Comparison of ENCODE assay signal across 8 mouse cellular contexts in the genomic region with DNA sequence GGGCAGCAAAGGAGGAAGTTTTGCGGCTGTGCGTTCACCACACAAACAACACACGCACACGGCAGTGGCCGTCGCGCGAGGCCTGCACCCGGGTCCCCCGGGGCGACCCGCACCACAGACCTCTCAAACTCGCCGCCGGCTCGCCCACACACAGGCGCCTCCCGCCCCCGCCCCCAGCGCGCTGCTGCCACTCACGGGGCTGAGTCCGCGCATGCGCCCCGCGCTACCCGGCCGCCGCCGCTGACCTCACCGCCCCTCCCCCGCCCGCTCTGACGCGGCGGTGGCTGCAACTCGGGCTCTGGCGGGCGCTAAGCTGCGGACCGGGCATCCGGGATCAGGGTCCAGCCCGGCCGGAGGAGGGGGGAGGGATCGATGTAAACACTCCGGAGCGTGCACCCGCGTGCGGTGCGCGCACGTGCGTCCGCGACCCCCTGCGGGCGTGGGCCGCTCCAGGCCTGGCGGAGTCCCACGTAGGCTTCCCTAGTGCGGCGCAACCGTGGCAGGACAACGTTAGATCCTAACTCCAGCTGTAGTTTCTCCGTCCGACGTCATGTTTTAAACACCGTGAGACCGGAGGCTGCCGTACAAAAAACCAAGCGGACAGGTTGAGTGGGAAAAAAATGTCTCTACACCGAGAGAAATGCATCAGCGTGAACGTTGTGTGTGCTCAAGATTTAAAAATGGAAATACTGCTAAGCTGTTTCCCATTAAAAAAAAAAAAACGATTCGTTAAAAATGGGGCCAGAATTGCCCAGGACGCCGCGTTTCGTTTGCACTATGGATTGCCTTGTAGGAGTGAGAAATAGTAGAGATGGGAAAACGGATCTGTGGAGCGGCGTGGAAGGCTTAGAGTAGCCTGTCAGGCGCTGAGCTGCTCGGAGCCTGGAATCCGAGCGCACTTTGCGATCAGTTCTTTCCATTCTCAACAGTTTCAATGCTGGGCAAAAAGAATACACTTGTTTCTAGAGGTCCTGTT. TPM values are rescaled to one million over a fixed set of nuclear protein-coding genes. Genes with fewer than 3 reads are reported as not detected.
DNase-seq lines count a peak whose midpoint lies in the region; ATAC-seq and TF ChIP-seq lines count a peak whose summit lies in the region.

No protein-coding gene starts in this region.

- no peaks in the 10 kb centered on the region for H3K27me3 ChIP-seq in hindbrain, postnatal 0 days (ENCODE audit: insufficient read depth, low read length)
- no peaks in the 10 kb centered on the region for H3K27me3 ChIP-seq in megakaryocyte, embryonic 14.5 days (replicated peaks)

- H3K4me3 ChIP-seq in hindbrain, postnatal 0 days (ENCODE audit: low read length): peak overlapping the region; percentile 84
- H3K4me3 ChIP-seq in megakaryocyte, embryonic 14.5 days (replicated peaks): peak overlapping the region; percentile 99

- ATAC-seq in hindbrain, postnatal 0 days: peak; percentile 91

- H3K36me3 ChIP-seq in hindbrain, postnatal 0 days (ENCODE audit: insufficient read depth, low read length): no peaks in the 10 kb centered on the region
- H3K36me3 ChIP-seq in megakaryocyte, embryonic 14.5 days (replicated peaks; ENCODE audit: low read length): peaks cover 5% of the 10 kb centered on the region

- peak overlapping the region; percentile 67 for H3K4me2 ChIP-seq in hindbrain, postnatal 0 days (ENCODE audit: low read depth, low read length)

- H3K27ac ChIP-seq in hindbrain, postnatal 0 days: peak overlapping the region; percentile 99

- H3K4me1 ChIP-seq in hindbrain, postnatal 0 days (ENCODE audit: insufficient read depth, low read length): peaks cover 7% of the 10 kb centered on the region; the same call in 1 of the 2 replicates
- peaks cover 26% of the 10 kb centered on the region for H3K4me1 ChIP-seq in megakaryocyte, embryonic 14.5 days

- peak; percentile 89 for DNase-seq in WW6 (ENCODE audit: low read depth, low spot score)
- DNase-seq in cerebellum, postnatal 4 days (ENCODE audit: low spot score in 2 of 2): peak; percentile 99
- peak; percentile 96 for DNase-seq in gastrocnemius, adult 18-20 months (ENCODE audit: low spot score)
- DNase-seq in hindbrain, postnatal 0 days (ENCODE audit: low spot score): peak; percentile 99
- peak; percentile 91 to 97 for DNase-seq in left cerebral cortex, adult 8-10 months (ENCODE audit: low spot score in 2 of 2)
- DNase-seq in right cerebral cortex, postnatal 10 days (ENCODE audit: low spot score in 2 of 2): peak; percentile 98
- DNase-seq in urinary bladder, postnatal 25 days (ENCODE audit: low spot score): peak; percentile 99

- H3K9ac ChIP-seq in hindbrain, postnatal 0 days (replicated peaks; ENCODE audit: low read length): peak overlapping the region; percentile 96

- H3K9me3 ChIP-seq in hindbrain, postnatal 0 days (ENCODE audit: low read length): no peaks in the 10 kb centered on the region
- H3K9me3 ChIP-seq in megakaryocyte, embryonic 14.5 days: no peaks in the 10 kb centered on the region

- under 1% methylated on average over 64 of the region's 90 CpGs for WGBS in hindbrain, postnatal 0 days

- TF ChIP-seq CTCF in hindbrain, postnatal 0 days (IDR thresholded peaks at IDR 0.05; ENCODE audit: low read depth): no peak

RNA-seq across cellular contexts. Expression of a gene that starts 1.1 kb away (rescaled TPM):
- 10 to 100 TPM; 31.0 to 37.1 TPM for total RNA-seq in gastrocnemius, adult 18-20 months (2021)
- 40.2 and 46.5 TPM in 2 replicates for total RNA-seq in hindbrain, postnatal 0 days (2014; rRNA removed)
- polyA plus RNA-seq in hindbrain, postnatal 0 days (2015; fragmentation: Nextera tagmentation; extraction: Ambion mirVana): 10.8 and 11.1 TPM in 2 replicates
- total RNA-seq in left cerebral cortex, adult 8-10 months (2022): 10 to 100 TPM; 59.1 to 77.3 (median 64.4) TPM
- 2.2 and 7.1 TPM in 2 replicates for polyA plus RNA-seq in megakaryocyte, embryonic 14.5 days (2012; ENCODE audit: insufficient read depth, low replicate concordance)

RNA-seq across cellular contexts. Expression of a gene that starts 16.2 kb away (rescaled TPM):
- under 1 TPM in 1 of 2 experiments, not detected in 1; 0.16 TPM for total RNA-seq in gastrocnemius, adult 18-20 months (2021)
- not detected in 2 replicates for total RNA-seq in hindbrain, postnatal 0 days (2014; rRNA removed)
- not detected in 2 replicates for polyA plus RNA-seq in hindbrain, postnatal 0 days (2015; fragmentation: Nextera tagmentation; extraction: Ambion mirVana)
- under 1 TPM in 1 of 4 experiments, not detected in 3; 0.17 TPM for total RNA-seq in left cerebral cortex, adult 8-10 months (2022)
- not detected in 2 replicates for polyA plus RNA-seq in megakaryocyte, embryonic 14.5 days (2012; ENCODE audit: insufficient read depth, low replicate concordance)

Comparison
In these comparisons a context has a peak if more than half of its experiments do, and no peak if none do; other contexts are left out.
1. Peak in every context shown above with its lines: DNase-seq, ATAC-seq, H3K4me3 ChIP-seq and H3K27ac ChIP-seq.